Mouse (Mus musculus): ENCODE results near the gene Dnah17. TPM values are rescaled to one million over a fixed set of nuclear protein-coding genes. Genes with fewer than 3 reads are reported as not detected.
A peak's percentile ranks its signal among the peaks of the same experiment; 100 is the strongest.

Gene Dnah17
- polyA plus RNA-seq, 1 experiment from 2014 or later: 0.09 TPM

- Histone ChIP-seq H3K27ac (ENCODE audit: low read length) (peak overlapping the region; percentile 7; the same call in 1 of the 2 replicates), H3K4me3 (ENCODE audit: low read length) (no peak overlapping the region), H3K9me3 (replicated peaks; ENCODE audit: control insufficient read depth, low read length) (no peaks in the 10 kb centered on the region), H3K9ac (ENCODE audit: low read length) (no peak overlapping the region), H3K4me2 (ENCODE audit: low read depth, low read length) (no peak overlapping the region), H3K36me3 (ENCODE audit: control insufficient read depth, insufficient read depth) (no peaks in the 10 kb centered on the region), H3K27me3 (ENCODE audit: control insufficient read depth, insufficient read depth, low read length) (no peaks in the 10 kb centered on the region), H3K4me1 (ENCODE audit: control insufficient read depth, insufficient read depth, low read length) (peaks cover 28% of the 10 kb centered on the region)
- WGBS: 74% methylated on average over 9 of the region's 9 CpGs
- no peak for ATAC-seq (replicated peaks; ENCODE audit: extremely low read depth, insufficient read depth, low FRiP score)
Measured at GRCm38 (mm10) chr11:118147877-118148637, 17.6 kb upstream of the Dnah17 start.

DNA sequence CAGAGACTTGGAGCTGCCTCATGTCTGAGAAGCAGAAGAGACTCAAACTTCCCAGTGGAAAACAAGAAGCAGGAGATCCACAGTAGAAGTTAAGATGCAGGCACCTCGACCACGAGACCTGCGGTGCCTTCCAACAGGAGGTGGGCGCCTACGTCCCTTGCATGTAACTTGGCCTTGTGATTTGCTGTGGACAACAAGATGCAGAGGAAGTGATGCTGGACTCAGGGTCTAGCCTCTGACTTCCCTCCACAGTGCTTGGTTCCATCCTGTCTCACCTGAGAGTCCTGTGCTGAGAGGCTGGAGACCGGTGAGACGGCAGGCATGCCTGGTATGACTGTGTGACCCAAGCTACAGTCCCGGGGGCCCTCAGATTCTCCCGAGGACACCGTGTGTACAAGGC, 16.0 kb upstream of the Dnah17 start:
- H3K4me1 ChIP-seq (ENCODE audit: control insufficient read depth, insufficient read depth, low read length): peaks cover 29% of the 10 kb centered on the region
- H3K27me3 ChIP-seq (ENCODE audit: control insufficient read depth, insufficient read depth, low read length): no peaks in the 10 kb centered on the region
- no peak for ATAC-seq (replicated peaks; ENCODE audit: extremely low read depth, insufficient read depth, low FRiP score)
- WGBS: 89% methylated on average over 10 of the region's 10 CpGs
- H3K27ac ChIP-seq (ENCODE audit: low read length): peak overlapping the region; percentile 65
- H3K9ac ChIP-seq (ENCODE audit: low read length): peak overlapping the region; percentile 39; the same call in 1 of the 2 replicates
- no peak overlapping the region for H3K4me3 ChIP-seq (ENCODE audit: low read length)
- H3K4me2 ChIP-seq (ENCODE audit: low read depth, low read length): peak overlapping the region; percentile 41
- no peaks in the 10 kb centered on the region for H3K36me3 ChIP-seq (ENCODE audit: control insufficient read depth, insufficient read depth)
- no peaks in the 10 kb centered on the region for H3K9me3 ChIP-seq (replicated peaks; ENCODE audit: control insufficient read depth, low read length)

GRCm38 (mm10) chr11:118145771-118146351, 15.4 kb upstream of the Dnah17 start:
- H3K4me1 ChIP-seq (ENCODE audit: control insufficient read depth, insufficient read depth, low read length): peaks cover 24% of the 10 kb centered on the region

GRCm38 (mm10) chr11:118145092-118145491, 14.7 kb upstream of the Dnah17 start:
- Histone ChIP-seq H3K4me2 (ENCODE audit: low read depth, low read length) (no peak overlapping the region), H3K9me3 (replicated peaks; ENCODE audit: control insufficient read depth, low read length) (no peaks in the 10 kb centered on the region), H3K27me3 (ENCODE audit: control insufficient read depth, insufficient read depth, low read length) (no peaks in the 10 kb centered on the region), H3K4me3 (ENCODE audit: low read length) (no peak overlapping the region), H3K36me3 (ENCODE audit: control insufficient read depth, insufficient read depth) (no peaks in the 10 kb centered on the region), H3K9ac (ENCODE audit: low read length) (no peak overlapping the region), H3K4me1 (ENCODE audit: control insufficient read depth, insufficient read depth, low read length) (peaks cover 16% of the 10 kb centered on the region), H3K27ac (ENCODE audit: low read length) (no peak overlapping the region)
- WGBS: 92% methylated on average over 4 of the region's 4 CpGs
- no peak for ATAC-seq (replicated peaks; ENCODE audit: extremely low read depth, insufficient read depth, low FRiP score)

More at GRCm38 (mm10) chr11:118145771-118146351, 15.4 kb upstream of the Dnah17 start:
- Histone ChIP-seq H3K36me3 (ENCODE audit: control insufficient read depth, insufficient read depth) (no peaks in the 10 kb centered on the region), H3K27me3 (ENCODE audit: control insufficient read depth, insufficient read depth, low read length) (no peaks in the 10 kb centered on the region), H3K9me3 (replicated peaks; ENCODE audit: control insufficient read depth, low read length) (no peaks in the 10 kb centered on the region), H3K27ac (ENCODE audit: low read length) (peak overlapping the region; percentile 65), H3K9ac (ENCODE audit: low read length) (peak overlapping the region; percentile 39), H3K4me2 (ENCODE audit: low read depth, low read length) (peak overlapping the region; percentile 41), H3K4me3 (ENCODE audit: low read length) (peak overlapping the region; percentile 11; the same call in 1 of the 2 replicates)
- WGBS: 64% methylated on average over 16 of the region's 16 CpGs
- ATAC-seq (replicated peaks; ENCODE audit: extremely low read depth, insufficient read depth, low FRiP score): peak; percentile 37; the same call in 1 of the 2 replicates

DNA sequence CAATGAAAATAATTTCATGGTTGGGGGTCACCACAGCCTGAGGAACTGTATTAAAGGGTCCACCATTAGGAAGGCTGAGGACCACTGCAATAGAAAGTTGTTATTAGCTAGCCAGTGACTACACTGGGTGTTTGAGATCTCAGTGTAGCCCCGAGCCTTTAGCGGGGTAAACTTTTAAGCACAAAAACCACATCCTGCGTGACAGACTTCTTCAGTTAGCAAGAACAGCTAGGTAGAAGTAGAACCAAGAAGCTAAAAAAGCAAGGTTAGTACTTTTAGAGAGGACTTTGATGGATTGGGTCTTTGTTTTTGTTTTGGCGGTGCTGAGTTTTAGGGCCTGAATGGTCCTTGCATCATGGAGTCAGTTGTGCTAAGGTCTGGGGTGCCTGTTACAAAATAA, 13.3 kb upstream of the Dnah17 start:
- H3K4me1 ChIP-seq (ENCODE audit: control insufficient read depth, insufficient read depth, low read length): peaks cover 7% of the 10 kb centered on the region; the same call in 1 of the 2 replicates
- no peak overlapping the region for H3K4me2 ChIP-seq (ENCODE audit: low read depth, low read length)
- 96% methylated on average over 4 of the region's 4 CpGs for WGBS
- H3K9me3 ChIP-seq (replicated peaks; ENCODE audit: control insufficient read depth, low read length): peaks cover 3% of the 10 kb centered on the region; the same call in 1 of the 2 replicates
- H3K27ac ChIP-seq (ENCODE audit: low read length): no peak overlapping the region
- H3K4me3 ChIP-seq (ENCODE audit: low read length): no peak overlapping the region
- H3K9ac ChIP-seq (ENCODE audit: low read length): no peak overlapping the region
- no peaks in the 10 kb centered on the region for H3K36me3 ChIP-seq (ENCODE audit: control insufficient read depth, insufficient read depth)
- H3K27me3 ChIP-seq (ENCODE audit: control insufficient read depth, insufficient read depth, low read length): no peaks in the 10 kb centered on the region
- no peak for ATAC-seq (replicated peaks; ENCODE audit: extremely low read depth, insufficient read depth, low FRiP score)

DNA sequence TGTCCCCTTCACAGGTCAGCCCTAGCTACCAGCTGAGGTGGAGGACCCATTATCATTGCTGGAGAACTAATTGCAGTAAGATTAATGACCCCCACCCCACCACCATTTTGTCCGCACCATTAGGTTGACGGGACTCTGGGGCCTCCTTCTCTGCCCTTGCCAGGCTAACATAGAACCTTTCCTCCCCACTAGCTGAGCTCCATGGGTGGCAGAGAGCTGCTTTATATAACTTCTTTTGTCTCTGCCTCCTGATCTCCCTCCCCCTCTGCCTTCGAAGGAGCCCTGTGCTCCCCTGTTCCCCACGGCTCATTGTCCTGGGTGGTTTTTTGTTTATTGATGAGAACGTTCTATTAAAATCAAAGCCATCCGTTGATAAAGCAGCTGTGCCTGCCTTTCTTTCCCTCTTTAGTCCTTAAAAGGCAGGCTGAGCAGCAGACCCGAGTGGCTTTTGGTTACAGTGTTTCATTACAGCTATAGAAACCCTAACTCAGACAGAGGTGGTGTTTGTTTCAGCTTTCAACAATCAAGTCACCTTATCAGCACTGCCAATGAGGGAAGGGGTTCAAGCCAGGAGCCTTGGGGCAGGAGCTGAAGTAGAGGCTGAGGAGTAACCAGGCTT, 12.2 kb upstream of the Dnah17 start:
- peaks cover 7% of the 10 kb centered on the region; the same call in 1 of the 2 replicates for H3K4me1 ChIP-seq (ENCODE audit: control insufficient read depth, insufficient read depth, low read length)
- no peak overlapping the region for H3K4me2 ChIP-seq (ENCODE audit: low read depth, low read length)
- ATAC-seq (replicated peaks; ENCODE audit: extremely low read depth, insufficient read depth, low FRiP score): no peak
- H3K9me3 ChIP-seq (replicated peaks; ENCODE audit: control insufficient read depth, low read length): peaks cover 5% of the 10 kb centered on the region; the same call in 1 of the 2 replicates
- no peak overlapping the region for H3K27ac ChIP-seq (ENCODE audit: low read length)
- H3K9ac ChIP-seq (ENCODE audit: low read length): no peak overlapping the region
- no peaks in the 10 kb centered on the region for H3K36me3 ChIP-seq (ENCODE audit: control insufficient read depth, insufficient read depth)
- WGBS: 28% methylated on average over 7 of the region's 7 CpGs
- no peak overlapping the region for H3K4me3 ChIP-seq (ENCODE audit: low read length)
- no peaks in the 10 kb centered on the region for H3K27me3 ChIP-seq (ENCODE audit: control insufficient read depth, insufficient read depth, low read length)

GRCm38 (mm10) chr11:118140771-118141565, 10.5 kb upstream of the Dnah17 start:
- no peak for ATAC-seq (replicated peaks; ENCODE audit: extremely low read depth, insufficient read depth, low FRiP score)
- Histone ChIP-seq H3K27ac (ENCODE audit: low read length) (no peak overlapping the region), H3K27me3 (ENCODE audit: control insufficient read depth, insufficient read depth, low read length) (no peaks in the 10 kb centered on the region), H3K36me3 (ENCODE audit: control insufficient read depth, insufficient read depth) (no peaks in the 10 kb centered on the region), H3K9me3 (replicated peaks; ENCODE audit: control insufficient read depth, low read length) (peaks cover 5% of the 10 kb centered on the region; the same call in 1 of the 2 replicates), H3K9ac (ENCODE audit: low read length) (no peak overlapping the region), H3K4me1 (ENCODE audit: control insufficient read depth, insufficient read depth, low read length) (peaks cover 7% of the 10 kb centered on the region; the same call in 1 of the 2 replicates), H3K4me3 (ENCODE audit: low read length) (no peak overlapping the region), H3K4me2 (ENCODE audit: low read depth, low read length) (no peak overlapping the region)
- 62% methylated on average over 10 of the region's 10 CpGs for WGBS

DNA sequence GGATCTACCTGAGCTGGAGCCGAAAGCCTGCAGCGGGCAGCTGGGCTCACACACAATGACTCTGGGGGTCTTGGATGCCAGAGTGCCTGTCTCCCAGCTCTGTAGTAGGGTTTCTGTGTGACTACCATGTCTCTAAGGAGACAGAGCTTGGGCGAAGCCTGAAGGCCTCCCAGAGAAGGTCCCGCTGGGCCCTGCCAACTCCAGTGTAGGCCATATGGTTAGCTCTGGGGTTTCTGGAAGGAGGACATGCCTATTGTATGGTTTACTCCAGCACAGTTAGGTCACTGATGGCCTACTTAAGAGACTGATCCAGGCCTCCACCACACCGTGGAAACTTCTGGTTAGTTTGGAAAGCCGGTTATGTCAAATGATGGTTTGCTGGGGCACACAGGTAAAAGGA, 7.9 kb upstream of the Dnah17 start:
- WGBS: 93% methylated on average over 6 of the region's 6 CpGs

More for the DNA sequence above, 7.9 kb upstream of the Dnah17 start:
- Histone ChIP-seq H3K27ac (ENCODE audit: low read length) (no peak overlapping the region), H3K4me2 (ENCODE audit: low read depth, low read length) (no peak overlapping the region), H3K9me3 (replicated peaks; ENCODE audit: control insufficient read depth, low read length) (peaks cover 5% of the 10 kb centered on the region; the same call in 1 of the 2 replicates), H3K4me3 (ENCODE audit: low read length) (no peak overlapping the region), H3K4me1 (ENCODE audit: control insufficient read depth, insufficient read depth, low read length) (peaks cover 13% of the 10 kb centered on the region), H3K9ac (ENCODE audit: low read length) (no peak overlapping the region), H3K36me3 (ENCODE audit: control insufficient read depth, insufficient read depth) (no peaks in the 10 kb centered on the region), H3K27me3 (ENCODE audit: control insufficient read depth, insufficient read depth, low read length) (no peaks in the 10 kb centered on the region)
- no peak for ATAC-seq (replicated peaks; ENCODE audit: extremely low read depth, insufficient read depth, low FRiP score)
